Mouse (Mus musculus): ENCODE results near the gene Prr3.
A peak's percentile ranks its signal among the peaks of the same experiment; 100 is the strongest.

GRCm38 (mm10) chr17:35932608-35933007 is 47.4 kb downstream of the Prr3 start:
- TF ChIP-seq JUND (conservative IDR thresholded peaks at IDR 0.05; ENCODE audit: low read depth, low read length) (no peak), MEF2A (IDR thresholded peaks at IDR 0.05; ENCODE audit: borderline replicate concordance, low read depth, low read length) (no peak), POLR2A (IDR thresholded peaks at IDR 0.05; ENCODE audit: low read depth, low read length) (no peak), POLR2AphosphoS2 (IDR thresholded peaks at IDR 0.05; ENCODE audit: low read depth, low read length) (peak; percentile 73; the same call in 1 of the 2 replicates), ZKSCAN1 (IDR thresholded peaks at IDR 0.05; ENCODE audit: borderline replicate concordance, low read depth, low read length) (no peak), CTCF (conservative IDR thresholded peaks at IDR 0.05 in 1 of 2, IDR thresholded peaks at IDR 0.05 in 1 of 2; ENCODE audit: low read depth in 2 of 2, low read length in 2 of 2) (no peak), USF1 (IDR thresholded peaks at IDR 0.05; ENCODE audit: low read depth, low read length) (no peak), CHD2 (IDR thresholded peaks at IDR 0.05; ENCODE audit: low read length) (no peak), USF2 (conservative IDR thresholded peaks at IDR 0.05; ENCODE audit: low read depth, low read length) (no peak), MAZ (IDR thresholded peaks at IDR 0.05; ENCODE audit: low read depth, low read length) (no peak), MAX (IDR thresholded peaks at IDR 0.05; ENCODE audit: low read length) (no peak)

Measured in CH12.LX (cell line).